Mouse (Mus musculus): Measurements from ENCODE around the gene Rsph6a.

DNA sequence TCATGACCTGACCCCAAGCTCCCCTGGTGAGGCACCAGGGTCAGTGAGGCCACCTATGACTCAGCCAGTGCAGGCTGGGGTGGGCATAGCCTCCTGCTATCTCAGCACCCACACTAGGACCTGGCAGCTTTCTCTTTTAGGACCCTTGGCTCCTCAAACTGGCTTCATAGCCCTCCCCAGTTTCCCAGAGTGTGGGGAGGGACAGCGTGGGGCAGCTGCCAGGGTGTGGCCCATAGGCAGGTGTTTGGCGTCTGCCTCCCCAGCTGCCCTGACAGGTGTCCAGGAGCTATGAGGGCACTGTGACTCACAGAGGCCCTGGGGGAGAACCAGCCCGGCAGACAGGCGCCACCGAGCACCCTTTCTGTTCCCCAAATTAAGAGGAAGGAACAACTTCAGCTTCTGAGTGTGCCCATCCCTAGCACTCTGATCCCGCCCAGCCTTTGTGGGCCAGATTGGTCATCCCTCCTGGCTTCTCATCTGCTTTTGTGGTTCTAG lies 29.8 kb downstream of the Rsph6a start:
- TF ChIP-seq FLI1 (IDR thresholded peaks at IDR 0.05; ENCODE audit: low read length) (no peak), GATA1 (IDR thresholded peaks at IDR 0.05; ENCODE audit: borderline replicate concordance, low read length) (no peak)
